Mouse (Mus musculus) spleen, postnatal 14 days (tissue): ENCODE results near the gene Opcml.

Source experiments
- DNase-seq, 2 experiments: peaks; one replicate each; pipeline ENCODE4 v3.0.0; 2021 to 2022; ENCODE audit warnings: low spot score in 2 of 2

The Opcml gene

DNA sequence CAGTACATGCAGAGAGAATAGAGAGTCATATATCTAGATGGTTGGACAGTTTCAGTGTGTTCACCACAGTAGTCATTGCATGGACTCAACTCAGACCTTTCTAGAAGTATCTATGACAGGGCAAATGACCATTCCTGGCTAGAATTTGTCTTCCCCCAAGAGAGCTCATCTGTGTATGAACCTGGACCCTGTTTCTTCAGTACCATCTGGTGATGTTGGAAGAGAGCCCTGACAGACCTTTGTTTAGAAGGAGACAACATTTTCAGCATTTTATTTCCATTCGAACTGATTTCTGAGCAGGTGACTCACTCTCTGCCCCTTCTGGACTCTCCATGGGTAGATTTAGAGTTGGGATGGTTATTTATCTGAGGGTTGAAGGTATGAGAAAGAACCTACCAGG lies 827.1 kb downstream of the Opcml start:
- no peak for DNase-seq

DNA sequence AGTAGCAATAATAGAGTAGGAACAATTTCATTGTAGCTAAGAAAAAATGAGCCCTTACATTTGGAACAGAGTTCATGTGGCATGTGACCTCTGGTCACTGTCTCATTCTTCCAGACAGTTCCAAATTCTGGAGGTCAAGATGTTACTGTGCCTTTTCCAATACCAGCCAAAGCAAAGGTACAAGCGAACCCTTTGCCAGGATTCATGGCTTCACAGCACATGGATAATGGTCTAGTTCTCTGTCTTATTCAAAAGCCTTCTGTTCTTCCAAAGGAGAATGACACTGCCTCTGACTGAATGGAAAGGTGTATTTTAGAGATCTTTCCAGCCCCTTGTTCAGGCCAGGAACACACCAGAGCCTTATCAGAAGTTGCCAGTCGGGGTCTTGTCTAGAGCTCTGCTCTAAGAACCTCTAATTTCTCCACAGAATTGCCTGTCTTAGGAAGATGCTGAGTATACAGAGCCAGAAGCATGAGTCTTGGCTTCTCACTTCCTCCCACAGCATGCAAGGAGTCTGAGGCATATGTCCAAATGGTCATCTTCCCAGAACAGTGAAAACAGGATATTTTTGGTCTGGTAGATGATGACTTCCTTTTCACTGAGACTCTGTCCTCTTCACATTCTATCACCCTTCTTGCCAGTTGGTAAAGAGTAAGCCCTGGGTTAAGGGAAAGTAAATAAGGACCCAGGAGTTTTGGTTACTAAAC lies 827.8 kb downstream of the Opcml start:
- no peak for DNase-seq

DNA sequence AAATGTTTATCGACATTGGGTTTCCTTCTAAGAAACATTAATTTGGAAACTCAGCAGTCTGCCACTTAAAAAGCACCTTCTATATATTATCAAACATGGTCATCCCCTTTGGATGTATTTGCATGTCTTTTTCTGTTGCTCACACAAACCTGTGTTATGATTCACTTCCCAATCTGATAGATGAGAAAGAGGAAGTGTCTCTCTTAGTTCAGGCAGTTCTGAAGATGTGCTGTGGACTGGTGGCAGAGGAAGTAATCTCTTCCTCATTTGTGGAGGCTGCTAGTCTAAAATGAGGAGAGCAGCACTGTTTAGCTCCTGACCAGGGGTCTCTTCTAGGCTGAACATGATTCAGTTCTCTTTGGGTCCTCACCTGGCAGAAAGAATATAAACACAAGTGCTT lies 831.4 kb downstream of the Opcml start:
- DNase-seq = no peak

DNA sequence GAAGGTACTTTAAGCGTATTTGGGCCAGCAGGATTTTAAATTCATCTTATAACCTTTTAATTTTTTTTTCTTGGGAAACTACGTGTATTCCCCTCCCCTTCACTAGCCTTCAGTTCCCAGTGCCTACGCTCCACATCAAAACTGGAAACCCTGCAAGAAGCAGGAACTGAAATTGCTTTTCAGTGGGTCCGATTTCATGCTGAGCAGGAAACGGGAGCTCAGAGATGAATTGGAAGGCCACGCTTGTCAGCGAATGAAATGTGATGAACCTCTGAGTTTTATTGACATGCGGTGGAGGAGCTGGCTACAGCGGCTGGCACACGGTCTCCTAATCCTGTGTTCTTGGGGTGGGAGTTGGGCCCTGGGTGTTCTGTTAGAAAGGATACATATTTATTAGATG lies 834.3 kb downstream of the Opcml start:
- DNase-seq = no peak

DNA sequence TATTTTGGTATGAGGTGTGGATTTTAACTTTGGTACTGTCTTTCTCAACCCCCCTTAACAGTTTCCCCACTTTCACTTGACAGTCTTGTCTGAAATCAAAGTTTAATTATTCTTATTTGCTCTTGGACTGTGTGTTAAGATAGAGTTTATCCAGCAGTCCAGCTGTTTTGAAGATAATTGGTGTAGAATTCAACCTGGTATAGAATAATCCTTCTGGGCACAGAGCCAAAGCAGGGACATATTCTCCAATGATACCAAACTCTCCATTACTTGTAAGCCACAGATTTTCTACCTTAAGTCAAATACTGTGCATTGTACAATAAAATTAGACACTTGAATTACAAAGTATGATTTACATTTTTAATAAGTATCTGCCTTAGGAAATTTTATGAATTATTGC lies 852.2 kb downstream of the Opcml start:
- DNase-seq = no peak

DNA sequence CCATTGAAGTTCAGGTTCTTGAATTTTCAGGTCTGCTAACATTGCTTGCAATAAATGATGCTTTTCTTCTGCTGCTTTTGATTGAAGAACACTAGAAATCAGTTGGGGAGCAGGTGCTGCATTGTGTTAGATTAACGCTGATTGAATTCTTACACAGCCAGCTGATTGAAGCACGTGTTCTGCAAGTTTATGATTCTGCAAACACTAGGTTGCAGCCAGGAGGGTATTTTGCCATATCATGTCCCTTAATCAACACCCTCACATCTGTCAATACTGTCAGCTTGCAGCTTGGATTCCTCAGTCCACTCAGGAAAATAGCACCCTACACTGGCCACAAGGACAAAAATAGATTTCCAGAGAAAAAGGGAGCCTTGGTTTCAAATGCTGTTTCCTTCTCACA lies 853.5 kb downstream of the Opcml start:
- DNase-seq = no peak

DNA sequence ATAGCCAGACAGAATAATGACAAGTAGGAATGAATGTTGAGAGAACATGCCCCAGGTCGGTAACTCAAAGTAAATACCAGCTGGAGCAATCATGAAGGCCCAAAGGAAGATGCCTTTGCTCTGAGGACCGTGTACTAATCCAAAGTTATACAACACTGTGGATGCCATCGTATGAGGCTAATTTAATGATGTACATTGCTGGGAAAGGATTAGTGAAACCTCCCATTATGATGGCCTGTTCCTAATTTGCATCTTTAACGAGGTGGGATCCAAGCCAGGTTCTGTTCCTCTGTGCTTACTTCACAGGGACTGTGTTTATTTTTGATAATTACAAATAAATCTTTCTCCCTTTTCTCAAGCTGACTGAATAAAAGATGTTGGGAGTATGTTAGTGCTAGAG lies 859.5 kb downstream of the Opcml start:
- no peak for DNase-seq

DNA sequence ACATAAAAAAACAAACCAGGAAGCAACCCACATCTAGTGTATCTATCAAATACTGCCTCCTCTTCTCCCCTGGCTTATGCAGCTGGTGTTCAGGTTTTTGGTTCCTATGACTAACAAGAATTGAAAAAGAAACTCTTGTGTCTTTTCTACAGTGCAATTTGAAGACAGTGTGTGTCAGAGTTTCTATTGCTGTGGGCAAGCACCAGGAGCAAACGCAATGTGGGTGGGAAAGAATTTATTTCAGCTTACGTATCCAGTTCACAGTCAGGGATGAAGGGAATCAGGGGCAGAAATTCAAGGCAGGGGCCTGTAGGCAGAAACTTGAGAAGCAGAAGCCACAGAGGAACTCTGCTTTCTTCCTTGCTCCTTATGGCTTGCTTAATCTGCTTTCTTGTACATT lies 869.4 kb downstream of the Opcml start:
- no peak for DNase-seq

DNA sequence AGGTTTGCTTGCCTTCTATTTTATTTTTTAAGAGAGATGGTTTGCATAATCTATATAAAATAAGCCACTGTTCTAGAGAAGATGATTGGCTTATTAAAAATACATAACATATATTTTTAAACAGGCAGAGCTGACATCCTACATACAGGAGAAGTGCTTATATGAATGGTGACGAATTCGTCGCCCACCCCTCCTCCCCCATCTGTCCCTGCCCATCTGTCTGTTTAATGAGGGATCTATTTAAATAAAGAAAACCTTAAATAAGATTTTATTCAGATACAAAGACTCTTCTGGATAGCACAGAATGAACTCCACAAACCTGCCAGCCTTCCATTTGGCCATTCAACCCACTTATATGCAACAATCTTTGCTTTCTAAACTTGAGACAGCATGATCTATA lies 872.3 kb downstream of the Opcml start:
- no peak for DNase-seq

DNA sequence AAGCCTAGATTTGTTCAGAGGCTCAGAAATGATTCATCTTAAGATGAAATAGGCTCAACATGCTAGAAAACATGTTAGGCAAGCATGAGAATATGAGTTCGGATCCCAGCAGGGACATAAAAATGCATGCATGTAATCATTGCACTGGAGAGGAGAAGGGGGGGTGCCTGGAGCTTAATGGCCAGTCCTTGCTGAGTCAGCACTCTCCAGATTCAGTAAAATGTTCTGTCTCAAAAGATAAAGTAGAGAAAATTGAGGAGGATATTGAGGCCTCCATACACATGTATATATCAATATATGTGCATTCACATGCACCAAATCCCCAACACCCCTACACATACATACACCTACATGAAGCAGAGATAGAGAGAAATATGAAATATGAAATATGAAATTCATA lies 889.7 kb downstream of the Opcml start:
- DNase-seq = no peak

DNA sequence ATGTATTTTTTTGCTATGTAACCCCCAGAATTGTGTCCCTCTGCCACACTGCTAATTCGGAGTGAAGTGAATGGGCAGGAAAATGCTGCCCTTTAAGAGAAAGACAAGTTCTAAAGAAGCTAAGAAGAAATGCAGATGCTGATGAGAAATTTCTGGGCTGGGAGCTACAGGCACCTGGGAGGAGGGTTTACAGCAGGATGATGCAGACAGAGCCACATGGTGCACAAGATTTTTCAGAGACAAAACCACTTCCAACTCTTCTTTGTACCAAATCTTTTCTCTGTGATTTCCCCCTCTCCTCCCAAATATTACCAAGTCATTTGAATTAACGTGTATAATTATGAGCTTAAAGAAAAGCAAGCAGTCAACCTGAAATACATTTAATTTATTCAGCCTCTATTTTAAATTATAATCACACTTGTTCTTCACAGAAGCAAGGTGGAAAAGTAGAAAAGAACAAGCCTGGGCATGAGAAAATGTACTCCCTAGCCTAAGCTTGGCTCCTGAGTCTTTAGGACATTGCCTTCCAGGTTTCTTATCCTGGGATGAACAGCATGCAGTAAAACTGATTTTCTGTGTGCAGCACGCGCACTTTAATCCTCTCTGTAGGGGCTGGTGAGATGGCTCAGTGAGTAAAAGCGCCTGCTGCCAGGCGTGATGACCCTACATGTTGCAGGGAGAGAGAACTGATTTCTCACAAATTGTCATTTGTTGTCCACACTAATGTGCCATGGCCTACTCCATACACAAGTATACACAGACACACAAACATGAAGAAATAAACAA lies 890.9 kb downstream of the Opcml start:
- no peak for DNase-seq

DNA sequence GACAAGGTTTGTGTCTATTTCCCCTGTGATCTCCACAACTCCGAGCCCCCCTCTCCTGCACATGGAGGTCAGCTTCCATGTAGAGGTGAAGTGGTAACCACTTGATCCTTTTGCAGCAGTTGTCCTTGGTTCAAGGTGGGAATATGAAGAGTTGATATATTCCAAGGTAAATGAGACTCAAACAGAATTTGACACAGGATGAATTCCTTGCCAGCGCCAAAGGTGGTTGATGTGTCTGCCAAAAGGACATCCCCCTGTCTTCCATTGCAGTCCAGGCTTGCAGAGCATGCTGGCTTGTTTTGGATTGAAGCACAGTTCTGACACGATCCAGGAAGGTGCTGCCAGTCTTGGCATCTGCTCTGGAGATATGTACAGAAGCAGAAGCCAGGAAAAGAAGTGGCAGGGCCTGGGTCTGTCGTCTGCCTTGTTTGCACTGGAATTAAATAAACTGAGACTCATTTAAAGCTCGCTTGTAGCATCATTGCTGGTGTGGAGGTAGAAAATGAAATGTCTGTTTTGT lies 893.4 kb downstream of the Opcml start:
- DNase-seq = no peak

DNA sequence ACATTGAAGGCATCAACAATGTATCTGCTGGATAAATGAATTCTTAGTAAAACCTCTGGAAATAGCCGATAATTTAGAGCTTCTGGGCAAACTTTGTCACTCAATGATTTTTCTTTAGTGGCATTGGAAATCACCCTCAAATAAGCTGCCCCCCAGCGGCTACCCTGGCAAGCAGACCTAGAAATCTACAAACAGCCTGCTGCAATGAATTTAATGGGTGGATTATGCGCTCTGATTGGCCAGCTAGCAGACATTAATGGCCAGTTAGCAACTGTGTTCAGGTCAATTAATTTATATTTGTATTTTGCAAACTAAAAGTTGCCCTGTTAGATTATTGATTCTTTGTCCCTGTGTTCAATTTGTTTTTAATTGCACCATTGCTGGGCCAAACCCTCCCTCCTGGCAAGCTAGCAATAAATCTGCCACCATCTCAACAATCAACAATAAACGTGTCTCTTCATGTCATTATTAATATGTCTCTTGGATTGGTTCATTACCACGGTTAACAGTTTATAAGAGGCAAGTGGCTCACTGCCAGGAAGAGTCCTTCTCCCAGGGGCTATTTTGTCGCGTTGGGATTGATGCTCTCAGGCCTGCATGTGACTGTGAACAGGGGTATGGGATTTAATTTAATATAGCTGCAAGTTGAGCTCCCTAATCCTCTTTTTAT lies 896.5 kb downstream of the Opcml start:
- DNase-seq = no peak

DNA sequence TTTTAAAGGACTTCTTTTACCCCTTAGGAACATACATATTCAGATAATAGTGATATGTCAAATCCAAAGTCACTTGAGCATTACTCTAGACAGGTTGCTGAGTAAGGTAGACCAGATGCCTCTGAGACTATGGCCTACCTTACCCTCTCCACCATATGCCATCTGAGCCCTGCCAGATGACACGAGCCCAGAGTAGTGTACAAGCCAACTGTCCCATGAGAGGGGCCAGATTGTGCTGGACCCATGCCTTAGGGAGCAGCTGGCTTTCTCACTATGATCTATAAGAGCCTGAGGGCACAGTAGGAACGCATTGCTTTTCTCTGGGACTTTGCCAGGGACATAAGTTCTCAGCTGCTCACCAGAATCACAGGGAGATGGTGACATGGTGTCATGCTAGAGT lies 899.6 kb downstream of the Opcml start:
- DNase-seq = no peak

DNA sequence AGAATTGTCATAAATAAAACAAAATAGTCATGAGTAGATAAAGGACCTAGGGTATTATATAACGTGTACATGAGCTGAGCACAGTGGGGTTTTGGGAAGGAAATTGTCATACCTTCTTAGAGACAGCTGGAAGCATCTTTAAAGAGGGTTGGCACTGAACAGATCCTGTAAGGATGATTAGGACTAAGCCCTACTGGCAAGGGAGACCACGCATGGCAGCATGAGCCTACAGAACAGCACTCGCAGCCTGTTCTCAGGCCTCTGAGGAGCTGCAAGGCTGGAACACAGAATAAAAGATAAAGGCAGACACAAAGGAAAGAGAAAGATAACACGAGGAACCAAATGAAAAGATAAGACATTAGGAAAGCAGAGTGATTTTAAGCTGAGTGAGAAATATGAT lies 915.2 kb downstream of the Opcml start:
- DNase-seq = no peak

DNA sequence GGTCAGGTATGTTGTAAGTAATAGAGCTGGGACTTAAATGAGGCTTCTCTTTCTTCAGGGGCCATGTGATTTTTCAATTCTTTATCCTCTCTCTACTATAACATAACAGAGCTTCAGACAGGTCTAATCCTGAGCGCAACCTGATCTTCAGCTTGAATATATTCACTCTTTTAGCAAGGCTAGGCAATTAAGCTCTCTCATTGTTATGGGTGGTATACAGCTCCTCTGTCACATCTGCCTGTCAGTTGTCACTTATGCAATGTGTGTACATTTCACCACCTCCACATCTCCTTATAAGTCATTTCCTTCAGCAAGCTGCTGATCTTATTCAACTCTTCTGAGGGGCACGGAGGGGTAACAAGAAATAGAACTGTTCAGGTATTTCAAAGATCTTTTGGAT lies 924.0 kb downstream of the Opcml start:
- DNase-seq = no peak

DNA sequence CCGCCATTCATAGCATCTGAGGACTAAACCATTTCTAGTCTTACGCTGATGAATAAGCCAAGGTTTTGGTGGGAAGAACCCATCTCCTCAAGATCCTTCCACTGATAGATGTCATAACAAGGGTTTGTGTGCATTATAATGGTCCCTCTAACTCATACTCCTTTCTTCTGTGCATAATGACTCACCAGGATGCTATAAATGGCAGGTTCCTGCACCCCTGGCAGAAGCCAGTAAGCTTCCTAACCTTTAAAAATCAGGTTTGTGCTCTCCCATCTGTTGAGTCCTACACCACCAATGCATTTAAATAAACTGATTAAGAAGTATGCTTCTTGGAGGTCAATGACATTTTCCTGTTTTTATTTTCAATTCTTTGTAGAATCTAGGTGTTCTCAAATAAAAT lies 929.6 kb downstream of the Opcml start:
- no peak for DNase-seq

DNA sequence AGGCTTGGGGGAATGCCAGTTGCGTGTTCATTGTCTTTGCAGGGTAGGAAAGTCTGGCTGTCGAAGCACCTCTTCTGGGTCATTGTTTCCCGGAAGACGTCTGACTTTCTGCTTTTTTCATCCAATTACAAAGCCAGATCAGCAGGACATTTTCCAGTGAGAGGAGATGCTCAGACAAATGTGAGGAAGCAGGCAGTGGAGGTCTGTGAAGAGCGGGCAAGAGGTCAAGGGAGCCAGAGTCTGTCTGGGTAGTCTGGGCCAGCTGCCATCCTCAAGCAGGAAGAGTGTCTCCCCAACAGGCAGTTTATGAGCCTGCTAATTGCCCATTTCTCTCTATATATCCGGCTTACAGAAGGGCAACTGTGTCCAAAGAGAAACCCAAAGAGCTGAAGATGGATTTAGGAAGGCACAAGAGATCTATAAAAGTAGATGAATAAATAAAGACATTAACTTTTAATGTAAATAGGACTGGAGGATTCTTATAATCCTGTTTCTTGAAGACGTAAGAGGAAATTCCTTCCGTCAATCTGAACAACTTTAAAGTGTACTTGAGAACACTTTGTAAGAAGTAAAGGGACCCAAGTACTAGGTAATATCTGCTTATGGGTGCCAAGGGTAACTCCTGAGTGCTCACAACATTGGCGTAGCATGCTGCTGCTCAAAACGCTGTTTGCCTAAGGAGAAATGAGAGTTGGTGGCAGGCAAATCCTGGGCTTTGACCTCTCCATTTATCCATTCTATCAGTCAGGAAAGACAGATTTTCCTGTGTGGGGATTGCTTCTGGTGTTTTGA lies 941.4 kb downstream of the Opcml start:
- DNase-seq = no peak

DNA sequence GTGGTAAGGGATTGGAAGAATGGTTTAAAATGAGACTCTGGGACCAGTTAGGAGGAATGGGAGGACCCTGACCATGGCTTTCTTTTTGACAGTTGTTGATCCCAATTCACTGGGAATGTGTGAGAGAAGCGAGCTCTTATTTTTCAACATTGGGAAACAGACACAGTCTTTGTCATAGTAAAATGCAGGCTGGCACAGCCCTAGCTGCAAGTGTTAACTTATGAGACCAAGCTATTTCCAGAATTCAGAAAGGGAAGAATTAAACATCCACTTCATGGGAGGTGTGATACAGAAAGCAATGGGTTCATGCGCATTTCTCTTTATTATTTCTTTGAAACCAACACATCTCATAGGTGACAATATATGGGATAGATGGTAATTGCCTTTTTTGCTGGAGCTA lies 947.4 kb downstream of the Opcml start:
- DNase-seq = no peak

DNA sequence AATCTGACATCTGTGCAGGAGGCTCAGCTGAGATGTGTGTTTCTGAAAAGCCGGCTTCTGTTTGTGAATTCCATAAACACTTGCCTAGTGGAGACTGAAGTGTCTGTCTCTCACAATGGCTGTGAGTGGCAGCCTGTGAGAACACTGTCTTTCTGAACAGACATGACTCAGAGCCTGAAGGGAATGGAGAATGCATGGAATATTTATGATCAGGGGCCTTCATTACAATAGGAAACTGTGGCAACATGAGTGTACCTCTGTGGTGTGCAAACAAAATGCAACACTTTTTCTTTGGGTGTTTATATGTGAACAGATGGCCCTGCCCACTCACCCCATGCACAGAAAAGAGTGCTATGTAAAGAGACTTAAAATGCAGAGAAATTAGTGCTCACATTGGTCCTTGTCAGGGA lies 947.9 kb downstream of the Opcml start:
- DNase-seq = no peak

DNA sequence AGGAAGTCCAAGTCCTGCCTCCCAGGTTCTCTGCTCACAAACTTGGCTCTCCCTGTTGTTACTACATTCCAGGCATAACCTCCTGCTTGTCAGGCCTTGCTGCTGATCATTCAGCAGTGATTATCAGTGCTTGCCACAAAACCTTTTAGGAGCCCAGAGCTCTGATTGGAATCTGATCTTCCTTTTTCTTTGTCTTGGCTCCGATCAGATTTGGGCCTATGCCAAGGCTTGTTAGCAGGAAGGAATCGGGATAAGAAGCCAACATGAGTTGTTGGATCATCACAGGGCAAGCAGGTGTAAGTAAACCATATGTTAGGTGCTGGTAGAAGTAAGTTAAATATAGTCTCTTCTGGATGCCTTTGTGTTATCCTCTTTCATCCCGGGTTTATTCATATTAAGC lies 954.2 kb downstream of the Opcml start:
- no peak for DNase-seq

DNA sequence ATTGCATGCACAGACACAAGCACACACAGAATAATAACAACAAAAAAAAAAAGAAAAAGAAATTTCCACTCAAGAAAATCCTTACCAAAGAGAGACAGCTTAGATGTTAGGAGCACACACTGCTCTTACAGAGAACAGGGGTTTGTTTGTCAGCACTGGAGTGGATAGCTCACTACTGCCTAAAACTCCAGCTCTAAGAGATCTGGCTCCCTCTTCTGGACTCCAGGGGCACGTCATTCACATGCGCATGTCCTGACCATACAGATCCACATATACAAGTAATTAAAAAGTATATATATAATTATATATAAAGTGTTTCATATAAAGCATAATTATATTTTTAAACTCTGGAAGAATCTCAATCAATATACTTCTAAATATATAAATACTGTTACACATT lies 958.3 kb downstream of the Opcml start:
- no peak for DNase-seq
